Mouse (Mus musculus) lung, postnatal 25 days (tissue): Measurements from ENCODE around the gene Pdgfb.

ENCODE experiments used
- DNase-seq: peaks from one replicate; pipeline ENCODE4 v3.0.0; 2022; ENCODE audit warnings: low spot score

Gene Pdgfb

DNA sequence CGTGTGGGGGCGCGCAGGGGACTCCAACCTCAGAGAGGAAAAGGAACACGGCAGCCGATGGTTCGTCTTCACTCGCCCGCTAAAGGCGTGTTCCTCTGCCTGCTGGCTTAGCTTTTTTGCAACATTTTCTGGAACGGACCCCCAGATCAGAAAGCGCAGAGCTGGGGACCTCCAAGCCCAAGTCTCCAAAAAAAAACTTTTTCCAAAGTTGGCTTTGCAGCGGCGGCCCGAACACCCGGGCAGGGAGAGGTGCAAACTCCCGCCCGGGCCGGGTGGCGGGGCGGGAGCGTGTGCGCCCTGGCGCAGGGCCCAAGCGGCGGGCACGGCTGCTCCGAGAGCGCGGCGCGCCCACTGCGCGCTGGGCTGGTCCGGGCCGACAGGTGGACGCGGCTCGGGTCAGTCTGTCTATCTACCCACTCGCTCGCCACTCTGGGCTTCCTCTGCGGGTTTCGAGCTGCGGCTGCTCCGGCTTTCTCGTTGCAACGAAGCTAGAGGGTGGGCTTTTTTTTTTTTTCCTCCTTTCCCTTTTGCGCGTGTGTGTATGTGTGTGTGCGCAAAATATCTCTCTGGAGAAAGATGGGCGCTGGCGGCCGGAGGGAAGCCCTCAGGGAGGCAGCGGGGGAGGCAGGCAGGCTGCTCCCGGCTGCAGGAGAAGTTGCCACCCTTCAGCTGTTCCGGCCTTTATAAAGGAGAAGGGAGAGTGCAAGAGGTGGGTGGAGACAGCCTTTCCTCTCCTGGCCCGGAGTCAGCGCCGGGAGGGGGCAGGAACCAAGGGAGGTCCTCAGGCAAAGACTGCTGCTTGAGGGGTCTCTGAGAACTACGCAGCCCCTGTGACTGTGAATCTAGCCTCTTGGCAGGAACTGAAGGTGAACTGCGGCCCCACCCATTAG is at the start of gene Pdgfb:
Pdgfb (minus strand) TSS at position 657 of the 890 bp plus-strand sequence.
- DNase-seq = peak; percentile 89

DNA sequence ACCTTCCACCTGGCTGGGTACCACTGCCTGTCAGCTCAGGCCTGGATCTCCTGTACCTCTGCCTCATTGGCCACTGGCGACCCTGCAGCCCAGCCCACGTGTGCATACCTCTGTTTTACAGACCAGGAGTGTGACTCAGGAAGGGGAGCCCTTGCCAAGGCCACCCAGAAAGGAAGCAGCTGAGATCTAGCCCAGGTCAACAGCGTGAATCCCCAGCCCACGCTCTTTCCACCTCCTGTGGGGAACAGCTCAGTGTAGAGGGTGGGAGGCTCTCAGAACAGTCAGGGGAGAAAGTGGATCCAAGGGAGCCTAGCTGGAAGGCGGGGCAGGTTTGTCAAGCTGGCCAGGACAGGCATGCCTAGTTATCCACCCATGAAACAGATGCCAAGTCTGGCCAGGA is 48.0 kb upstream of the Pdgfb start:
- no peak for DNase-seq

DNA sequence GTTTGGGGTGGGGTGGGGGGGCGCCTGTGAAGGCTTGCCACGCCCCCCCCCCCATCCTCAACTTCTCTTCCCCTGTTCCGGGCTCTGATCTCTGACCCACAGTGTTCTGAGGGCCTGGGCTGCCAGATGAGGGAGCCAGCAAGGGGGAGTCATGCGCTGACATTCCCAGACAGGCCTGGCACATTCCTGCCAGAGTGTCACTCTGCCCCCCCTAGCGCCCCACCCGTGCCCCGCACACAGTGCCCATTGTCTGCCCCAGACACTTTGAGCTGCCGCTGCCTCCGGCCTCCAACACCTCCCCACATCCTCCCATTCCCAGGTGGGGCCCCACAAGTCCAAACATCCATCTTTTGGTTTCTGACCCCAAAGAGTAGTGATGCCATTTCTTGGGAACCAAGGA is 47.6 kb upstream of the Pdgfb start:
- no peak for DNase-seq

DNA sequence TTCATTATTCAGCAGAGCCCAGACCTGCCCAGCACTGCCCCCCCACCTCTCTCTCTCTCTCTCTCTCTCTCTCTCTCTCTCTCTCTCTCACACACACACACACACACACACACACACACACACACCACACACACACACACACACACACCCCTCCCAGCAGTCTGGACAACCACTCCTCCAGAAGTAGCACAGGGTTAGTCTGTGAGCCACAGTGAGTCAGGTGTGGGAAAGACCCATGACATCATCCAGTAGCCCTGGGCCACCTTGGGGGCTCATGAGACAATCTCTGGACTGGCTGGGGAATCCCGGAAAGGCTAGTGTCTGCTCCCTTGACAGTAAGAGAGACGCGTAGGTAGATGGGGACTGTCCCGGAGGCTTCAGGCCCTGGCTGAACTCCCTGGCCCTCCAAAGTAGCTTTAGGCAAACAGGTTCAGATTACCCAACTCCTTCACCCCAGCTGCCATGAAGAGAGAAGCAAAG is 46.3 kb upstream of the Pdgfb start:
- no peak for DNase-seq

DNA sequence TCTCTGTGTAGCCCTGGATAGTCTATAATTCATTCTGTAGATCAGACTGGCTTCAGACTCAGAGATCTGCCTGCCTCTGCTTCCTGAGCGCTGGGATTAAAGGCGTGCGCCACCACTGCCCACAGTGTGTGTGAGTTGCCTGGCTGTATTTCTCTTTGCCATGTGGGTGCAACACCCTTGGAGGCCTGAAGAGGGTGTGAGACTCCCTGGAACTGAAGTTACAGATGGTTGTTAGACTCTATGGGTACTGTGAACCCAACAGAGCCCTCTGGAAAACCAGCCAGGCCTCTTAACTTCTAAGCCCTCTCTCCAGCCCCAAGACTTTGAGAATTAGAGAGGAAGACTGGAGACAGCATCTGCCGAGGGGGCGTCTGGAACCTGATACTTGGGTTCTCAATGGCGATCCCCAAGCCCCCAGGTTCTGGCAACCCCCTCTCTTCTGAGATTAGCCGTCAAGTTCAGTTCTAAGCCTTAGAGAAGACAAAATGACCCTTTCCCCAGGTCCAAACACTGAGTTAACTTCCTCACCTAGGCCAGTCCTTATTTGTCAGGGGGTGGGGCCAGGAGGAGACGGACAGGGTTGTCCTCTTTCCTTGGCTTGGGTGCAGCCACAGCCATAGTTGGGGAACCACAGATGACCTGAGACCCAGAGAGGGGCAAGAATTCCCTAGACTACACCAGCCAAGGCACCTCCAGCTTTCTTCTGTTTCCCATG is 45.7 kb upstream of the Pdgfb start:
- no peak for DNase-seq

DNA sequence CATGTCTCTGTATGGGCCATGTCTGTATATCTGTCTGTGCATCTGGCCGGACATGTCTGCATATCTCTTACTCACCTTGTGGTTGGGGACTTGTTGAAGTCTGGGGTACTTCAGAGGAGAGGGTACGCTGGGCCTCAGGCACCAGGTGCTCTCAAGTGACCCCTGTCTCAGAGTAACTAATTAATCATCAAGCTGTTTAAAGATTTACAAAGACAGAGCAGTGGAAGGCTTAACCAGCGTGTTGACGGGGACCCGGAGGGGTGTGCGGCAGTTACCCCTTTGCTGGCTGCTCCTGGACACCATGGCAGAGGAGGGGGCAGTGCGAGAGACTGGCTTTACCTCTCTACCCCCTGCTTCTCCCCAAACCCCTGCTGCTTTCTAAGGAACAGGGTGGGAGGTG is 44.8 kb upstream of the Pdgfb start:
- no peak for DNase-seq

DNA sequence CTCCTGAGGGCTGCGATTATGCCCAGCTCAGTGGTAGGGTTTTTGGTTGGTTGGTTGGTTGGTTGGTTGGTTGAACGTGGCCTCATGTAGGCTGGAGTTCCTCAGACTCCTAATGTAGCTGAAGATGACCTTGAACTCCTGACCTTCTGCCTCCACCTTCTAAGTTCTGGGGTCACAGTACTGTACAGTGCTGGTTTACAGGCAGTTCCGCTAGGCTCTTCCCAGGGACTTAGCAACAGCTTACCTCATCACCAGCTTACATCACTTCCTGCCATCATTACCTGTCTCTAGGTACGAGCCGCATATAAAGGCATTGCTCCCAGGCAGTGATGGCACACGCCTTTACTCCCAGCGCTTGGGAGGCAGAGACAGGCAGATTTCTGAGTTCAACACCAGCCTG is 43.4 kb upstream of the Pdgfb start:
- DNase-seq = no peak

DNA sequence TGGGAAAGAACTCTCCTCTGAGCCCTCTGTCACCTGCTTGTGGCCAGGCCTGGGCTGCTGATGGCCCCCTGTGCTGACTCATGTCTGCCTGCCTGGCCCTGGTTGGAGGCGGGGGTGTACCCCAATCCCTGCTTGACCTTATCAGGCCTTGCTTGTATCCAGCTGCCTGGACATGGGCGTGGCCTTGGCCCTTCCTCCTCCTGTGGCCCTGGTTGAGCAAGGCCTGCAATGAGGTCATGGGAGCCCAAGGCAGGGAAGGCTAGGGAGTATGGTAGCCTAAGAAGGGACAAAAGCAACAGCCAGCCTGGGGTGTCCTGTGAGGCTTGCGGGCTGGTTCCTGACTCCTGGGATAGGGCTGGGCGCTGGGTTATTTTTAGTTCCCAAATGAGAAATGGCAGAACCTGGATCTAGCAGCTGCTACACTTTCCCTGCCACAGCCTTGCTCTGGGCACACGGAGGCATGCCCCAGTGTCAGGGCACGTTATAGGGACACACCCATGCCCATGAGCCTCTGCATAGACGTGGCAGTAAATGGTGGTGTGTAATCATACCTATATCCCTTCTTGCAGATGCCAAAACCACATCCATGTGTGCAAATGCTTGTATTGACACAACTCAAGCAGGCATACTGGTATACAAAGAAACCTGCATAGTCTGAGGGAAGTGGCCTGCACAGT is 39.4 kb upstream of the Pdgfb start:
- DNase-seq = peak; percentile 69

DNA sequence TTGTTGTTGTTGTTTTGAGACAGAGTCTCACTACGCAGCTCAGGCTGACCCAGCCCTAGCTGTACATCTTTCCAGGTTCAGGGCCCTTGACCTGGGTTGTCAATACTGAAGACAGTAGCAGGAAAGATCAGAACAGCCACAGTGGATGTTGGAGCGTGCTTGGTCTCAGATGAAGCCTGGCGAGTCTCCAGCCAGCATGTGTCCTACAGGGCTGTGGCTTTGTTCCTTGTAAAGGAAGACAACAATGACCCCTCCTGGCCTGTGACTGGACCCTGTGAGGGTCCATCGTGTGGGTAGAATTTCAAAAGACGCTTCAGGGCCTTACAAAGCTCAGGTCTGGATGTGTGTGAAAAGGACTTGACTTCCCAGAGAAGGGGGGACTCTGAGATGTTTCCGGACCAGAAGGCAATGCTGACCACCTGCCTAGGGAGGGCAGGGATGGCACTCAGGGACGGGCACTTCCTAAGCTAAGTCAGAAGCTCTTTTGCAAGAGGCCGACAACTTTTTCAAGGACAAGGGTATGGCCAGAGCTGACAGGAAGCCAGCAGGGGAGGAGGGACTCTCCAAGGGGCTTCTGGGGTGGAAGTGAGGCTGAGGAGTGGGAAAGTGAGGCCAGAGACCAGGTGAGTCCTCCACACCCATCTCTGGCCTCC is 38.7 kb upstream of the Pdgfb start:
- peak; percentile 31 for DNase-seq

DNA sequence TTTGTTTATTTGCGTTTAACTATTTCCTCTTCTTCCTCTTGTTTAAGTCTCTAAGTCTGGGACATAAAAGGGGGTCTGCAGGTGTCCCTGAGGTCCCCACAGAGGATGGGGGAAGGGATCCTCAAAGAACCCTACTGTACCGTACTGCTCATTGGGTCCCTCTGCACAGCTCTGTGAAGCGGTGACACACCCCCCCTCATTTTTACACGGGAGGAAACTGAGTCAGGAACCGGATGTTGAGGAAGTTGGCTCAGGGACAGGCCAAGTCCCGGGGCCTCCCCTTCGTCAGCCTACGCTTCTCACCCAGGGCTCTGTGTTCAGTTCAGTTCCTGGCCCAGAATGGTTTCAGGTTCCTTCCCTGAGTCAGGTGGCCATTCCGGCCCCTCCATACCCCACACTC is 37.0 kb upstream of the Pdgfb start:
- DNase-seq = no peak

DNA sequence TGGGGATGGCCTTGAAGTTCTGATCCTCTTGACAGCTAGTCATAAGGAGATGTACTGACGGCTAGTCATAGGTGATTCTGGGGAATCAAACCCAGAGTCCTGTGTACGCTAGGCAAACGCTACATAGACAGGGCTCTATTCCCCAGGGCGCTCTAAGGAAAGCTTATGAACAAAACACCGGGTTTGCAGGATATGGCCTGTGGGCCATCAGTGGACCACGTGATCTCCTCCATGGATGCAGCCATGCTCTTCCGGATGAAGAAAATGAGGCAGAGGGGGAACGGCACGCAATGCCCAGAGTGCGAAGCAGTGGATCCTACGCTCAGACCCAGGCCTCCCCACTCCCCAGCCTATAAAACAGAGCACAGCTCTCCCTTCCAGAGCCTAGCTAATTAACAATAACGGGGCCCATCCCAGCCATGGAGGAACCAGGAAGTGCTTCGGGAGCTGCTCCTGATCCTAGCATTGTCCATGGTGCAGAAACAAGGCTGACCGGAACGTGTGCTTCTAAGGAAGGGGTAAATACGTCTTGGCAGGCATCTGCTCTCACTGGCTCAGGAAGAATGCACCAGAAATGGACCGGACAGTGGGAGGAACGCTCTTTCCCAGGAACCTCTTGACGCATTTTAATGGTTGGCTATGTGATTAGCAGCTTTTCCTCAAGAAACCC is 36.5 kb upstream of the Pdgfb start:
- peak; percentile 42 for DNase-seq

DNA sequence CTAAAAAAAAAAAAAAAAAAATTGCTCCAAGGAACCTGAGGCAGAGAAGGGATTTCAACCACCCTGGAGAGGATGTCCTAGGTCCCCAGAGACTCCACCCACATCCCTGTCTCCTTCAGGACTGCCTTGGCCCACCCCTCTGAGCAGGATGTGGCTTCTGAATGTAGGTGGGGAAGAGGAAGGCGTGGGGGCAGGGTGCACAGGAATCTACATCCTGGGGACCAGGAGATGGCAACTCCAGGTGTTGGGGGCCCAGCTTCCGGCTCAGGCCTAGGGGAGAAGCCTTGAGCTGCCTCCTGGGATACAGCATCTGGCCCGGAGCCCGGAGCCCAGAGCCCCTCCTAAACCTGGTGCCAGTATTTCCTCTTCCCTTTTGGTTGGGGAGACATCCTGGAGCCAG is 35.3 kb upstream of the Pdgfb start:
- DNase-seq = no peak

DNA sequence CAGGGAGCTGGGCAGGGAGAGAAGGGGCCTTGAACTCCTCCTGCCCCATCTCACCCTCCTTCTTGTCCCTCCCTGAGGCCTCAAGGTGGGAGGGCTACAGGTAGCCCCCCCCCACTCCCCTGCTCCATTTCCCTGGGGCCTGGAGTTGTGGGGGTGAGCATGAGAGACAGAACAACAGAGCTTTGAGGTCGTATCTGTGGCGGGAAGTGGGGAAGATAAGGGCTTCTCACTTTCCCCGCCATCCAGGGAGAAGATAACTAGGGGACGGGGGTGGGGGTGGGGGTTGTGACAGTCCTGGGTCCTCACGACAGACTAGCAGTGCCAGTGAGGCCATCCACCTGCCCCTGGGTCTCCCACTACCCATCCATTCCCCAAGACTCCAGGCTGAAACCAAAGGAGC is 33.2 kb upstream of the Pdgfb start:
- DNase-seq = no peak

DNA sequence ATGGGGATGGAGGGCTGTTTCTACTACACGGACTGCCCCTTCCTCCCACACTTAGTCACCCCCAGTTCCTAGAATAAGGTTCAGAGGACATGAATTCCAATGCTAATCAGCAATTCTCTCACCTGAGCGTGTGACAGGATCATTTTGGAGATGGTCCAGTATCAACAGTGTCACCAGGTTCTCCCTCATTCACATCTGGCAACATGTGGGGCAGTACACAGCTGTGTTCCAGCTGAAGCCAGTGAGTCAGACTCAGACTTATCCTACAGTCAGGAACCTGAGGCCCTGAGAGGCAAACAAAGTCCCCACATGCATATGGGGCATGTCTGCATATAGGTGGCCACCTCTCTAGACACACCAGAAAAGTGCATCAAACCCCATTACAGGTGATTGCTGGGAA is 32.5 kb upstream of the Pdgfb start:
- no peak for DNase-seq

DNA sequence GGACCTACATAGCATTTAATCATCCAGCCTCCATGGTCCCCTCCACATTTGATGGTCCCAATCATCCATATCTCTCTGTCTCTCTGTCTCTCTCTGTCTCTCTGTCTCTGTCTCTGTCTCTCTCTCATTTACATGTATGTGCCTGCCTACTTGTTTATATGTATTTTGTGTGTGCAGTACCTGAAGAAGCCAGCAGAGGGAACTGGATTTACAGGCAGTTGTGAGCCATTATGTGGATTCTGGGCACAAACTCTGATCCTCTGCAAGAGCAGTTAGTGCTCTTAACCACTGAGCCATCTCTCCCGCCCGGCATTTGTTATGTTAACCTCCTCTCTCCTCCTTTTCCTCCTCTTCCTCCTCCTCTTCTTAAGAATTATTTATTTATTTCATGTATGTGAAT is 31.0 kb upstream of the Pdgfb start:
- no peak for DNase-seq

DNA sequence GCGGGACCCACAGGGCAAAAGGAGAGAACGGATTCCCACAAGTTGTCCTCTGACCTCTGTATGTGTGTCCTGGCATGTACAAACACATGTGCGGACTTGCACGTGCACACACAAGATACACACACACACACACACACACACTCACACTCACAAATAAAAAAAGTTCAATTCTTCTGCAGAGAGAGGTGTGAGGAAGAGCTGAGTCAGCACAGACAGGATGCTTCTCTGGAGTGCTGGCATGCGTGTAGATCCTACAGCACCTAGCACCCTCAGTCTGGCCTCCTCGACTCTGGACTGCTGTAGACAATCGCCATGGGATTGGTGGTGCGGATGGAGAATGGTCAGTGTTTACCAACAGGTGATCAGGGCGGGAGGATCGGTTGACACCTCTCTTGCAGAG is 29.5 kb upstream of the Pdgfb start:
- no peak for DNase-seq

DNA sequence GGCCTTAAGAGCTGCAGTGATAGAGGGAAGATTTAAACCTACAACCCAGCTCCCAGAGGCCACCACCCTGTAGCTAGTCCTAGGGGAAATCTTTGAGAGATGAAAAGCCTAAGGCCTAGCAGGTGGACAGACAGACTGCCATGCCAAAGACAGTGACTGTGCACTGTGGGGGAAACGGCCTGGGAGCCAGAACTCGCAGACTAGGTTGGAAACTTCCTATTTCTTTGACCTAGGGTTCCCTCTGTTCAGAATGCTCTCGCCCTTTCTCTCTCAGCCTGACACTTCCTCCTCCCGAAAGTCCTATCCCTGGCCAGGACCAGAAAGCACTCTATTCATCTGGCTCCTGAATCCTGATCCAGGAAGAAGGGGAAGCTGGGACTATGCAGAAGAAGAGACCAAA is 27.4 kb upstream of the Pdgfb start:
- DNase-seq = no peak

DNA sequence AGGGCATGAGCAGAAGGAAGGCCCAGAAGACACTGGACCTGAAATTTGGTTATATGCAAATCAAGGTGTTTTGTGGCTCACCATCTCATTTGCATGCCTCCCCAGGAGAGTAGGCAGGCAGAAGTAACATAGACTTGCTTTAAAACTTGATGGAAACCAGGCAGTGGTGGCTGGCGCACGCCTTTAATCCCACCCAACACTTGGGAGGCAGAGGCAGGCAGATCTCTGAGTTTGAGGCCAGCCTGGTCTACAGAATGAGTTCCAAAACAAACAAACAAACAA is 23.3 kb upstream of the Pdgfb start:
- DNase-seq = no peak

DNA sequence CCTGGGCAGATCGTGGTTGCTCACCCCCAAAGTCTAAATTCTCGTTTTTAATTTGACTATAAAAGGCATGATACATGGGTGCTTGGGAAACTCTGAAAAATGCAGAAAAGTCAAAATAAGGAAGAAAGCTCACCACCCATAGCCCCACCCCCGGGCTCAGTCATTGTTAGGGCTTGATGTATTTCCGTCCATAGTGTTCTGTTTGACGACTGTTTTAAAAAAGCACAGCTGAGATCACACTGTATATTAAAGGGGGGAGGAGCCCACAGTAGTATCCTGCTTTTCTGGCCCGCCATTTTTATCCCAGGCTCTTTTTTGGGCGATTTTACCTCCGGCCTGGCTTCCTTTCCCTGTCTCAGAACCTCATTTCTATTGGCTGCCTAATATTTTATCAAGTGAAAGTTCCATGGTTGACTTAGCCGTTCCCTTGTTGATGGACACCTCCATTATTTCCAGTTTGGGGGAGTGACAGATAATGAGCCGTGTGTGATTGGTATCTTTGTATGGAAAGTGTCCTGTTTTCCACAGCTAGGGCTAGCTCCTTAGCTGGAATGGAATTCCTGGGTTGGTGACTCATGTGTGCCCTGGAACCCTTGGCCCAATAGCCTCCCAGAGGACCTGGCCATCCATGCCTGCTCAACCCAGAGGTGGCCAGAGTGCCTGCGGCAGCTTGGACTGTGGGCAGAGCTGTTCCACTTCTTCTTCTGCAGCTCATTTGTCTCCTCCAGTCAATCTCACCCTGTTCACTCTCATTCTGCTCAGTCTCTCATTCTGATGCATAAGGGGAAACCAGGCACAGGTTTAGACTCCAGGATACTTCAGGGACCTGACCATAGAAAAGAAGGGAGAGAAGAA is 22.7 kb upstream of the Pdgfb start:
- DNase-seq = no peak

DNA sequence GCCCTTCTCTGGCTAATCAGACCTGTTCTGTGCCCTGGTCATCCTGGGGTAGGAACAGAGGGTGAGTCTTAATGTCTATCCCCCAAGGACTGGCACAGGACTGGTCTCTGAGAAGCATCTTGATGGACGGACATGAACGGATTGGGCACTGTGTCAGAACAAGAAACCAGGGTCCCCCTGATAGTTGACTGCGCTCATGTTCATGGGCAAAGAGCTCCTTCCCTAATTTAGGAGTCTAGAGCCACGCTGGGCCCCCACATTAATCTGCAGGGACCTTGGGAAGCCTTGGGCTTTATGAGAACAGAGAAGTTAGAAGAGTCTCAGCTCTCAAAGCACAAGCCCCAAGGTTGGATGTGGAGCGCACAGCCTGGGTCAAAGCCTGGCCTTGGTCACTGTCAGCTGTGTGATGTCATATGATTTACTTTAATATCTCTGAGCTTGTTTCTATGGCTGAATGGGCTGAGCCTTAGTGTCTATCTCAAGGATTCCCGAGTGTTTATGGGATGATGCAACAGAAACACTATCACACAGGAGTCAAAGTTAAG is 20.6 kb upstream of the Pdgfb start:
- no peak for DNase-seq

DNA sequence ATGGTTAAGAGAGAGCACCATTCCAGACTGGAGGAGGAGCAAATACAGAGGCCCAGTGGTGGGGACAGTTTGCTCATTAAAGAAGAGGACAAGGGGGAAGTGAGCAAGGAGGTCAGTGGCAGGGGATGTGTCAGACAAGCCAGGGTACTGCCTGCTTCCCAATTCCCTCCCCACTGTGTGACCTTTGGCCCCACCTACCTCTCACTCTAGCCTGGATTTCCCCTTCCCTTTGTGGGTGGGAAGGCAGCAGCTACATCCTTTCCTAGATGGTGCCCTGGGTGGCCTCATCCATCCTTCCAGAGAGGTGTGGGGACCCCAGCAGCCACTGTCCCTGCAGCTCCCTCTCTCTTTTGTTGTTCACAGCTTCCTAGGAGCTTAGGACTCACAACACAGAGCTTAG is 20.1 kb upstream of the Pdgfb start:
- no peak for DNase-seq
